Mouse (Mus musculus): ENCODE results near the gene Psd.

Gene Psd

DNA sequence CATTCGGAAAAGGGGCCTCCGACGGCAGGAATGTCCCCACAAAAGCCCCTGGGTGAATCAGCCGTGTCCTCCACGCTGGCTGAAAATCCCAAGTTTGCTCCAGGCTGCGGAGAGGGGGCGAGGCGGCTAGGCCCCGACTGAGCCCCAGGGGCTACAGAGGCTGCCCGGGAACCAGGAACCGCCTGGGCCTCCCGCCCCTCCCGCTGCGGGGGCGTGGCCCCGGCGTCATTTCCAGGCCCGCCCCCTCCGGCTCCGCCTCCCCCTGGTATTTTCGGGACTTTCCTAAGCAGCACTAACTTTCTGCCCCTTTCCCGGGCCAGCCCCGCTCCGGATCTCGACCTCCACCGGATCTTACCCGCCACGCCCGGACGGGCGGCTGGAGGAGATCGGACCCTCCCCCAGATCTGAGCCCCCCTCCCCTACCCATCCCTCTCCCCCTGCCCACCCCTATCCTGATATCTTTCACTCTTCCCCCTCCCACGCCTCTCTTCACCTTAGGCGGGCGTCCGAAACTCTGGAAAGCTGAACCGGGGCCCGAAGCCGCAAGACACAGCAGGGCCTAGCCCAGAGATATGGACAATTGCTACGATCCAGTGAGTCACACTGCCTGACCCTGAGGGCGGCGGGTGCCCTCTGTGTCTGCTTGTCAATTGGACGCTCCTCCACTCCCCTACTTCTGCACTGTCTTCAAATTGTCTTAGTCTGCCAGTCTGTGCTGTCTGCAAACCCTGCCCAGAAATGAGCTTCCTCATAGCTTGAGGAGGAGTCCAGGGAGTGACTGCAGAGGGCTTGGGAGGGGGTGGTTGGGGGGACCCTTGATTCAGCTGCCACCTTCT lies 21.3 kb downstream of the Psd start:
- DNase-seq (ENCODE audit: low read depth): peak; percentile 96

DNA sequence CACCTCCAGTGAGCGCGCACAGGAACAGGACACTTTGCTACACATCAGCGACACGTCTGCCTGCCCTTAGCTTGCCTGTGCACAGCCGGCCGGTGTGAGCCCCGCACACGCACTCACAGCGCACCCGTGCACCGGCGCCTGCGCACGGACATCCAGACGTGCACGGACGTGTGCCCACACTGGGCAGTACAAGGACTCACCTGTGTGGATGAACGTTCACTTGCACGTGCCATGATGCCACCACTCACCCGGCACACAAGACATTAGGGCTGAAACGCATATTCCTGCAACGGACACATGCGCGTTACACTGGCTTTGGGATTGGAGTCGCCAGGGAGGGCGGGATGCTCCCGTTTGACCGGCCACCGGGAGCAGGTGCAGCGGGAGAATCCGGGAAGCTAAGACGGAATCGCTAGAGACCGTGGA lies 22.0 kb downstream of the Psd start:
- no peak for DNase-seq (ENCODE audit: low read depth)

DNA sequence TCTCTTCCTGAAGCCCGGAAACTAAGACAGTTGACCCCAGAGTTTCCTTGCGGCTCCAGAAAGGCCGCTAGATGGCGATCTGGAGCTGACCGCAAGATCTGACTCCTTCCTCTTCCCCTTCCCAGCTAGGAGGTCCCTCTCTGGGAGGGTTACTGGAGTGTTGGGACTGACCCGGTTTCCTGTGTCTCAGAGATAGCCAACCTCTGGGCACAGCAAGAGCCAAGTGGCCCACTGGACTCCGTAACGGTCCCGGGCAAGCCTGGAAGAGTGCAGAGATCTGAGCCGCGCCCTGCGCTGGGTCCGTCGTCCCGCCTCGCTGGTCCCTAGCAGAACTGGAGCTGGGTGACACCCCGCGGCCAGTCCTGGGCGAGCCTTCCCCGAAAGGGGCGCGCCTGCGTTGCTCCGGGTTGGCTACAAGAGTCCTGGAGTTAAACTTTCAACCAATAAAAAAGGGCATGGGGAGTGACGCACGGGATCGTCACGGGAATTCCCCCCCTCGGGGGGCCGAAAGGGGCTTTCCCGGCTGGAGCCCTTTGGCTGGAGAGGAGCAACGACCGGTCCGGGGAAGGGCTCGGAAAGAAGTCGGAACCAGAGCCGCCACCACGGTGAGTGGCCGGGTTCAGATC lies 22.6 kb downstream of the Psd start, which contains the start of gene Nfkb2:
Gene Nfkb2, plus strand, starts transcription at position 105 of the 626 bp plus-strand sequence.
- peak; percentile 93 for DNase-seq (ENCODE audit: low read depth)

DNA sequence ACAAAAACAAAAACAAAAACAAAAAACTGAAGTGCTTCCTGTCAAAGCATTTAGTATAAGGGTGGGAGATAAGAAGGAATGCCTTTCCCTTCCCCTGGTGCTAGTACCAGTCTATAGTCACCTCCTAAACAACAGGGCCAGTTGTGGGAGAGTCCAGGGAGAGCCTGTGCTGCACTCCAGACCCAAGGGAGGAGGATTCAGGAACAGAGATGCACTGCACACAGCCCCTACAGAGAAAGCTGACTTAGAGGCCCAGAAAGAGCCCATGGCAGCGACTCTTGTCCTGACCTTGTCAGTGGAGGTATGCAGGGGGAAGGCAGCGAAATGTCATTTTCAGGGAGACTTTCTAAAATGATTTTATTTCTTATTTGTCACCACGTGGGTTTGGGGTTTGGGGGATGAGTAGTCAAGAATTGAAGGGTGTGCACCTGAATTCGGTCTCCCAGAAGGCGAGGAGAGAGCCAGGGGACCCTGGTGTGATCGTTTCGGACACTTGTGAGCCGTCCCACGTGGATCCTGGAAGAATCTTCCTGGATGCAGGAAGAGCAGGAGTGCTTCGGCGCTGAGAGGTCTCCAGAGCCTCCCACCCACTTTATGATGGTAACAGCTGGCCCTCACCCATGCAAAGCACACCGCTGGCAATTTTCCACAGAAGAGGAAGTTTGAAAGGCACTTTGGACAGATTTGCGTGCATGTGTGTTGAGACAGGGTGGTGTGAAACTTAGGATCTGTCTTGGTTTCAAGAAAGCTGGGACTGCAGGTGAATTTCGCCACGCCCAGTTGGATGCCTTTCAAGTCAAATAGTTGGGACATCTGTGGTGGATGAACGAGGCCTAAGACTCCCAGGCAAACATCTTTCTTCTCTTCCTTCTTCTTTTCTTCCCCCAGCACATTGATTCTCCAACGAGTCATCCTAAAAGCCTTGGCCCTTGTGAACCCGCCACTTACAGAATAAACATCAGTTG lies 23.4 kb downstream of the Psd start:
- DNase-seq (ENCODE audit: low read depth): peak; percentile 13

DNA sequence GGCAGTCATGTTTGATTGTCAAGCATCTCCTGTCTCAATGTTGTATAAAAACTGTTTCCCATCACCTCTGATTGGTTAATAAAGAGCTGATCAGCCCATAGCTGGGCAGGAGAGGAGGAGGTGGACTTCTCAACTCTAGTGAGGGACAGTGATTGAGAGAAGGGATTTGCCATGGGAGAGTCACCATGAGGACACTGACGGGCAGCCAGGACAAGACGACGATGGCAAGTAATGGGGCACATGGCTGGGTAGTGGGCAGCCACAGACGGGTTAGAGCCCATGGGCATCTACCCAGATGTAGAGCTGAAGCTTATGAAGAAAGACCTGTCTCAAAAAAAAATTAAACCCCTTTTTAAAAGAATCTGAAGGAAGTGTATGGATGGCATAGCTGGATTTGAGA lies 24.4 kb downstream of the Psd start:
- no peak for DNase-seq (ENCODE audit: low read depth)

DNA sequence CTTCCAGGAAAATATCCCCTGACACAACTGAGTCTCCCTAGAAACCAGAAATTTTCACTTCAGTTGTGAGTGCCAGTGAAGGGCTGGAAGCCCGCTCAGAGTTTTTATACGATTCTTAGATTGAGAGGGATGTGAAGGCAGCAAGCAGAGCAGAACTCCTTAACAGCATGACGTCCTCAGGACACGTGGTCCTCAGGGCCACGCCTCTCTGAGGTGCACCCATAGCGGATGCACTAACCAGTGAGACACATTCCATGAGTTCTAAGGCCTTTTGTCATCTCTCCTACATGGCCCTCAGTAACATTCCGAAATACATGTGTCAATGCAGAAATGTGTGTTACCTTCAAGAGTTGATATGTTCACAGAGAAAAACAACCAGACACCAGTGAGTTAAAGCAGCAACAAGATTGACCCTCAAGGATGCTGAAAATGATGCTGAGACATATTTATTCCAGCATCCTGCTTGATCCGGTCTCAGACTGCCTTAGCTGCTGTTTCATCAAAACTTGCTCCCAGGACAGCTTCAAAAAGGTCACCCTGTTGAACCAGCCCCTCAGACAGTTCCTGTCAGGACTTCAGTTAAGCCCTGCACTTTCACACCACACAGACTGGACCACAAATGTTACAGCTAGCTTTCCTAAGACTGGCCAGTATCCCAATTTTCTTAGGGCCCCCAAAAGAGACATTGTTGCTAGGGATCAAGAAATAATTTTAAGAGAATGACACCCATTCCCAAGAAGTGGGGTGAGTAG lies 26.5 kb downstream of the Psd start:
- no peak for DNase-seq (ENCODE audit: low read depth)

DNA sequence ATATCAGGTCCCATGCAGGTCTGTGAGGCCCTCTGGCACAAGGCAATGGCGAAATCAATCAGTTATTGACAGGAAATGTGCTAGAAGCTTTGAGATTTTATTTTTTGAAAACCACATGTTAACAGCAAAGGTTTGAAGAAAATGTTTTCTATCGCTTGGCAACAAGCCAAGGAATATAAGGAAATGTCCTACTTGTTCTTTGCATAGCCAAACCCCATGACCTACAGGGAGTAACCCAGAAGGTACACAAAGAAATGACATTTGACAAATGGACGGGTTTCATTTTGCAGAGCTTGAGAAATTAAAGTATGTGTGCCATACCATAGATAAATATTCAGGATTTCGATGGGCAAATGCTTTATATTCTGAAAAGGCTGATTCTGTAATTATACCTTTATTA lies 30.0 kb downstream of the Psd start:
- DNase-seq (ENCODE audit: low read depth): no peak

DNA sequence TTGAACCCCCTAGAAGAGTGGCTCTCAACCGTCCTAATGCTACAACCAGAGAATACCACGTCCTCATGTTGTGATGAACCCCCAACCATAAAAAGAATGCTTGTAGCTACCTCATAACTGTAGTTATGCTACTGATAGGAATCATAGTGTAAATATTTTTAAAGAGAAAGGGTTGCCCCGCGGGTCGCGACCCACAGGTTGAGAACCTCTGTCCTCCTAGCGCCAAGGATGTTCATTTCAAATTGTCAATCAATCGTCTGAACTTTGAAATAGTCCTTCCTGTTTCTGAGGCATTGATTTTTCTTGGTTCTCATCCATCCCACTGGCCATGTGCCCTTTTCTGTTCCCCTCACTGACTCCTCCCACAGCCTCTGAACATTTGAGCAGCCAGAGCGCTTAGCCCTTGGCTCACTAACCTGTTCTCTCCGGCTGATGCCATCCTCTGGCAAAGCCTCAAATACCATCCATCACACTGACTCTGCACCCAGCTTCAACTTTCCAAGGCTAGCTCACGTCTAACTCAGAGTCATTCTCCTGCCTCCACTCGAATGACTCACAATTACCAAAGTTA lies 36.3 kb downstream of the Psd start:
- no peak for DNase-seq (ENCODE audit: low read depth)

DNA sequence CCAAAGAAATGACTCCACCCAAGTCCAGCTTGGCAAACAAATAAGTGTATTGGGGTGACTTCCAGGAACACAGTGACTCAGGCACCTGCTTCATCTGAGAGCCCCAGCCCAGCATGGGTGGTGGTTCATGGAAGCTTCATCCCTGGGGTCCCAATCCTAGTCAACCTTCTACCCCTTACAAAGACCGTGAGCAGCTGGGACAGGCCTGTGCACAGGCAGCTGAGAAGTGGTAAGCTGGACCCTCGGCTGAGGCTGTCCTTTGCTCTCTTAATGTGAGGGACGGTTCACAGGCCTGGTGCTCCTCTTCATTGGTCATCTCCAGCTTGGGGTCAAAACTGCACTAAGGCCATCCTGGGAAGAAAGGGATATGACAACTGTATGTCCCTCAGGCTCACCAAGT lies 39.4 kb downstream of the Psd start:
- DNase-seq (ENCODE audit: low read depth): no peak

DNA sequence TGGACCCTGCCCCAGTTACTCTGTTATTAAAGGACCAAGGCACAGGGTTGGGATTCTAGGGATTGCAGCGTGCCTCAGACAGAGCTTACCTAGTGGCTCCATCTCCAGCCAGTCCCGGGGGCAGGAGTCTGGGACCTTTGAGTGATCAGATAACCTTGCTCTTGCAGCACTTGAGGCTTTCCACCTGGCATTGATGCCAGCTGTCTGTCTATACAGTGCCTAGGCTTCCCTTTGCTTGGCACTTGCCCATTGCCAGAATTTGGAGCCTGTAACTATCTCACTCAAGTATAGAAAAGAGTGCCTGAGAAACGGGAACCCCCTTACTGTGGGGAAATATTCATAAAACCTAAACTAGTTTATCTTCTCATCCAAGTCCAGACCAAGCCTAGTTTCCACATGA lies 40.0 kb downstream of the Psd start:
- no peak for DNase-seq (ENCODE audit: low read depth)

DNA sequence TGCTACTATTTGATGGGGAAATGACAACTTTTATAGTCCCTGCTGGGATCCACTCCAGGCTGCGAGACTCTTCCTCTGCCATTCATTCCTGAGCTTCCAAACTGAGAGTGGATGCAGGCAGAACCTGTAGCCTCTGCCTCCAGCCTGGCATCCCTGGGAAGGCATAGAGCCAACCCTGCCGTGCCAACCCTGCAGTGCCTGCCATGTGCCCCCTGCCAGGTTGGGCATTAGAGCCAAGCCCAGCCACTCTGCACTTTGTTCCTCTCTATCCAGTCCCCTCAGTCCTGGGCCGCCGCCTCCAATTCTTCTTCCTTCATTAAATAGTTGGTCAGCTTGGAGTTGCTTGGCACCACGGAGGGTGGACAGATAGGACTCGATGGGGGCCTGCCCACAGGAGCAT lies 40.9 kb downstream of the Psd start:
- no peak for DNase-seq (ENCODE audit: low read depth)

DNA sequence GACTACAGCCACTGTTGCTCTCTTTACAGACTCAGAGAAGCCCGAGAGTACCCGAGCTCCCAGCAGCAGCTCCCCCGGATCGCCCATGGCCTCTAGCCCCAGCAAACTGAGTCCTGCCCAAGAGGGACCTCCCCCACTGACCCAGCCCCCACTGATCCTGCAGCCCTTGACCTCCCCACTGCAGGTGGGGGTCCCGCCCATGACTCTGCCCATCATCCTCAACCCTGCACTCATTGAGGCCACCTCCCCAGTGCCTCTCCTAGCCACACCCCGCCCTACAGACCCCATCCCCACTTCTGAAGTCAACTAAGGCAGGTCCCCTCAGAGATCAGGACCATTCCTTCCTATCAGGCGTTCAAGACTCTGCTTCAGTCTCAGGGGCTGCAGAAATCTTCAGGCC lies 41.3 kb downstream of the Psd start:
- DNase-seq (ENCODE audit: low read depth): no peak

DNA sequence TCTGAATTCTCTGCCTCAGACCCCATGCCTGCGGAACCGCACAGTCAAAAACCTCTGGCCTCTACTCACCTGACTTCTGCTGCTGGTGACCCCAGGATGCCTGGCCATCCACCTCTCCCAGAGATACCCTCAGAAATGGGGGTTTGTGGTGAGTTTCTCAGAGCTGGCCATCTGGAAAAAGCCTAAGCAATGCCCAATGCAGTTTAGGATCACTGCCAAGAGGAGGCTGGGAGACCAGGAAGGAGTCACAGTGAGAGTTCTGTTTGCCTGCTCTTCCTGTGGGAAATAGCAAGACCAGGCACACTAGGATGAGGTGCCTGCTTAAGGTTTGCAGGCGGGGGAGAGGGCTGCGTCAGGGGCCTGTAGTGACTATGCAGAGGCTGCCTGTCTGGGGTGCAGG lies 42.3 kb downstream of the Psd start:
- no peak for DNase-seq (ENCODE audit: low read depth)

DNA sequence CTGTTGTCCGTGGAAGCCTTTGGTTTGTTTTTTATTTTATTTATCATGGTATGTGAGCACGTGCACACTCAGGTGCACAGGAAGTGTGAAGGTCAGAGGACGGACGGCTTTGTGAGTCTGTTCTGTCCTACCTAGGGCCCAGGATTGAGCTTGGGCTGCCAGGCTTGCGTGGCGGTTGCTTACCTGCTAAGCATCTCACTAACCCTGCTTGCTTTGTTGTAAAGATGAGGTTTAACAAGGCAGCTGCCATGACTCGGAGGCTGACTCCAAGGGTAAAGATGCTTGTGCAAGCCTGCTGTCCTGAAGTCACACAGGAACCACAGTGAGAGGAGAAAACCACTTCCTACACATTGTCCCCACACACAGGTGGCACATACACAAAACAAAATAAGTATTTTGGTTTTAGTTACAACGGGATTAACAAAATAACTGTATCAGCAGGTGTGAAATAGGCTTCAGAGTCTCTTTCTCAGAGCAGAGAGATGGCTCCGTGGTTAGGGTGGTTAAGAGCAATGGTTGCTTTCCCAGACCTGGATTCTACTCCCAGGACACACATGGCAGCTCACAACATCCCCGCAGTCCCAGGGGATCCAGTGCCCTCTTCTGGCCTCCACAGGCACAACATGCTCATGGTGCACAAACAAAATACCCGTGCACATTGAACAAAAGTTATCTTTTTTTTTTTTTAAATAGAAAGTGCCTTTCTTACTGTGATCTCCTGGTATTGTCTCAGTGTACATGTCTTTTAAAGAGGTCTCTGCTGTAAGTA lies 44.7 kb downstream of the Psd start:
- DNase-seq (ENCODE audit: low read depth): no peak

DNA sequence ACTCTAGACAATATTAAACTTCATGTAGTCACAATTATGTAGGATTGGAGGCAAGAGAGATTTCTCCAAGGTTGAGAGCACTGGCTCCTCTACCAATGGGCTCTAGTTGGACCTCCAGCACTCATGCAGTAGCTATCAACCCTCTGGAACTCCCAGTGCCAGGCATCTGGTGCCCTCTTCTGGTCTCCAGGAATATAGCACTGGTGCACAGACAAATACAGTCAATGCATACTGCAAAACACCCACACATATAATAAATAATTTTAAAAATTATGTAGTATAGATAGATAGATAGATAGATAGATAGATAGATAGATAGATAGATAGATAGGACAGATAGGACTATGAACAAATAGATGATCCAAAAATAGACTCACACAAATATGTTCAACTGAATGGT lies 51.6 kb downstream of the Psd start:
- DNase-seq (ENCODE audit: low read depth): peak; percentile 39

DNA sequence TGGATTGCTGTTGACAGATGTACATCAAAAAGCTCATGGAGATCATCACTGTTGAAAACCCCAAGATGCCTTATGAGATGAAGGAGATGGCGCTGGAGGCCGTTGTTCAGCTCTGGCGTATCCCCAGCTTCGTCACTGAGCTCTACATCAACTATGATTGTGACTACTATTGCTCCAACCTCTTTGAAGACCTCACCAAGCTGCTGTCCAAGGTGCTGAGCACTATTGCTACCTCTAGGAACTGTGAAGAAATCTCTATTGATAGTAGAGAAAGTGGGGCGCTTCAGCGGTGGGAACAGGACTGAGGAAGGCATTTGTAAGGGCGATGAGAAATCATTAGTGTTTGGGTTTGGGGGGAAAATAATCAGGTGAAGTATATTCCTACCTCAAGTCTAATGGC lies 62.2 kb downstream of the Psd start:
- no peak for DNase-seq (ENCODE audit: low read depth)

All from naive thymus-derived CD4-positive, alpha-beta T cell, adult 2 months (primary cell).